Mouse (Mus musculus) forebrain, embryonic 15.5 days (tissue): ENCODE data around the gene Rtl6. TPM values are rescaled to one million over a fixed set of nuclear protein-coding genes. Genes with fewer than 3 reads are reported as not detected.

ENCODE experiments used
- ATAC-seq: fragments of 200-750 bp; cut with Nextera tagmentation; replicated peaks from 2 replicates; pipeline ENCODE4 v1.8.0; 2017; ENCODE audit warnings: mild to moderate bottlenecking, moderate TSS enrichment, moderate library complexity
- H3K27ac ChIP-seq: fragments of 300-500 bp; sonication (generic); replicated peaks from 2 replicates; pipeline ENCODE4 v1.5.1; 2015; ENCODE audit warnings: mild to moderate bottlenecking, inconsistent platforms
- H3K27me3 ChIP-seq: fragments of 300-500 bp; sonication (generic); 2 replicates; pipeline ENCODE4 v1.6.1; 2015; ENCODE audit warnings: inconsistent platforms
- H3K36me3 ChIP-seq: fragments of 300-500 bp; sonication (generic); 2 replicates; pipeline ENCODE4 v1.6.1; 2015; ENCODE audit warnings: mild to moderate bottlenecking, inconsistent platforms
- H3K4me1 ChIP-seq: fragments of 300-500 bp; sonication (generic); 2 replicates; pipeline ENCODE4 v1.6.1; 2015; ENCODE audit warnings: inconsistent platforms
- H3K4me2 ChIP-seq: fragments of 300-500 bp; sonication (generic); replicated peaks from 2 replicates; pipeline ENCODE4 v1.6.1; 2015; ENCODE audit warnings: mild to moderate bottlenecking, inconsistent platforms
- H3K4me3 ChIP-seq: fragments of 300-500 bp; sonication (generic); 2 replicates; pipeline ENCODE4 v1.5.1; 2015; ENCODE audit warnings: mild to moderate bottlenecking, inconsistent platforms
- H3K9ac ChIP-seq: fragments of 300-500 bp; sonication (generic); replicated peaks from 2 replicates; pipeline ENCODE4 v1.6.1; 2015; ENCODE audit warnings: mild to moderate bottlenecking, inconsistent platforms
- H3K9me3 ChIP-seq: fragments of 300-500 bp; sonication (generic); 2 replicates; pipeline ENCODE4 v1.6.1; 2016; ENCODE audit warnings: inconsistent platforms
- WGBS: fragments of 180-500 bp; shearing (Covaris S2); methylation state at CpG from one replicate; pipeline ENCODE4 v1.1.7; 2015; ENCODE audit warnings: mixed read lengths; 5-methylcytosine and 5-hydroxymethylcytosine counted together
- polyA plus RNA-seq: library from polyadenylated mRNA; unstranded; fragments of >200 nt; fragmentation: Nextera tagmentation; extraction: Ambion mirVana; gene quantifications from 2 replicates; pipeline ENCODE4 v1.2.1, GENCODE M21; 2015

Gene Rtl6
- polyA plus RNA-seq, 1 experiment from 2014 or later, result 68.2 TPM

DNA sequence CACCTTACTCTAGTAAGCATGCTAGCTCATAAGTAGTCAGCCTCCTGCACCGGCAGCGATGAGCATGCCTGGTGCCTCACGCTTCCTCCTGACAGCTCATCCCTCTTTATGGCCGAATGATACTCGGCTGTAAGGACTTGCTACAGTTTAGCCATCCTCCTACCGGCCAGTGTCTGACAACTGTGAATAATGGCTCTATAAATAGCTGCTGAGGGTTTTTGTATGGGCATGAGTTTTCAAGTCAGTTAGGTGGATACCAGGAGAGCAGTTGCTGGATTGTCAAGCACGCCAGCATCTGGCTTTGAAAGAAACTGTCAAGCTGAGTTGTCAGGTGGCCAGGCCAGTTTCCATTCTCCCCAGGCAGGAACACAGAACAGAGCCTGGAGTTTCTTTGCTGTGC, 52.7 kb downstream of the Rtl6 start:
- H3K4me2 ChIP-seq, result no peak overlapping the region
- H3K9ac ChIP-seq, result no peak overlapping the region
- 42% methylated on average over 7 of the region's 7 CpGs for WGBS
- H3K27me3 ChIP-seq, result no peaks in the 10 kb centered on the region
- ATAC-seq, result no peak
- peak overlapping the region; percentile 36 for H3K27ac ChIP-seq
- no peaks in the 10 kb centered on the region for H3K36me3 ChIP-seq
- no peak overlapping the region for H3K4me3 ChIP-seq
- H3K9me3 ChIP-seq, result no peaks in the 10 kb centered on the region
- H3K4me1 ChIP-seq, result peaks cover 26% of the 10 kb centered on the region

Other genes with a start within 250 kb of the Rtl6 start
- 0.75 and 1.0 TPM in 2 replicates for gene Parvg, start 233.8 kb downstream of the Rtl6 start, polyA plus RNA-seq
- gene Shisal1, start 110.7 kb downstream of the Rtl6 start, polyA plus RNA-seq, result 11.3 and 12.5 TPM in 2 replicates
- 11.5 and 11.8 TPM in 2 replicates for gene Prr5, start 111.8 kb upstream of the Rtl6 start, polyA plus RNA-seq
- gene Arhgap8, start 162.2 kb upstream of the Rtl6 start, polyA plus RNA-seq, result 0.27 and 0.60 TPM in 2 replicates